Mouse (Mus musculus) MN1 (cell line): ENCODE measurements around the gene Itga9.

Experiments used
- DNase-seq: peaks from one replicate; pipeline ENCODE4 v3.0.0-alpha.2; 2016; ENCODE audit warnings: low spot score

The Itga9 gene

DNA sequence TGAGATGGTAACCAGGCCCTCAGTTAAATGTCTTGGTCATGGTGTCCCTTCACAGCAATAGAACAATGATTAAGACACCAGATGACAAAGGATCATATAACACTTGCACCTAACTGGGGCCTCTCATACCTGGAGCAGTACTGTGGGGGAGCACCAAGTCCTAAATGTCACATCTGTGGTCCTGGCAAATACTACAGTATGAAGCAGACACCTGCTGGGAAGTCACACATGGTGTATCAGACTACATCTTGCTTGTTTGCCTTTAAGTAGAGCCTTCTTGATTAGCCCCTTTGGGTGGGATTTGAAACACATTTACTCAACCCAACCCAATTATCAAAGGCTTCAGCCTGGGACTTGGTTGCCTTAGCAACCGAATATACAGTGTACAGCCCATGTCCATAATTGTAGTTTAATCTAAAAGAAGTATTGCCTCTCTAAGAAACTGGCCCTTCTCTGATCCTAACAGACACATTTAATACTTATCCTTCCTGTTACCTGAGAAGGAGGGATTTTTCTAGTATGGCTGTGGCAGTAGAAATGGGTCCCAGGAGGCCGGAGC lies 170.5 kb downstream of the Itga9 start:
- no peak for DNase-seq

DNA sequence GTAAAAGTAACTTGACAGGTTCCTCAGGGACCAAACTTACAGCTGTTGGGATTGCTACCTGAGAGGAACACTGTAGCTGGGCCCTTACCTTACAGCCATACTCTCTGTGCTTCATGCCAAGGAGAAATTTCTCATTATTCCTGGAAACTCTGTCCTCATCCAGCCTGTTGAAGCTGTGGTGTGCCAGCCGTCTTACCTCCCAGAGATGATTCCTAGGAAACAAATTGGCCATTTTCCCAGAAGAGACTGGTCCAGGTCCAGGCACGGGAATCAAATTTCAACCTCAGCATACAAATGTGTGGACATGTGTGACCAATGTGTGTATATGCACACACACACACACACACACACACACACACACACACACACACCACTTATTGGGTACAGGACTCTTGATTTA lies 172.1 kb downstream of the Itga9 start:
- no peak for DNase-seq

DNA sequence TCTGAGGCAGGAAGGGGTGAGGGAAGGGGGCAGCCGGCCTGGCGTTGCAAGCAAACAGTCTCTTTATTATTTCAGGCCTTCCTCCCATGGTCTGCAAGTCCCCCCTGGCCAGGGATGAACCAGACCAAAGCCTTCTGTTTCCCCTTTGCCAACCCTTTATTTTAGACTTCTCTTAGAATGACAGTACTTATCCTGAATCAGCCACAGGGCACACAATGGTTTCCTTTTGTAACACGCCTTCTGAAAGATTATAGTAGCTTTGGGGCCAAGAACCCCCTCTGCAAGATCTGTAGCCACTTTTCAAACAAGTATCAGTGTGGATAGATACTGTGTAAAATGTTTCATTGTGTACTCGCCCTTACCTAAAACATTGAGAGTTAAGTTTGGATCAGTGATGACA lies 178.1 kb downstream of the Itga9 start:
- DNase-seq, result no peak

DNA sequence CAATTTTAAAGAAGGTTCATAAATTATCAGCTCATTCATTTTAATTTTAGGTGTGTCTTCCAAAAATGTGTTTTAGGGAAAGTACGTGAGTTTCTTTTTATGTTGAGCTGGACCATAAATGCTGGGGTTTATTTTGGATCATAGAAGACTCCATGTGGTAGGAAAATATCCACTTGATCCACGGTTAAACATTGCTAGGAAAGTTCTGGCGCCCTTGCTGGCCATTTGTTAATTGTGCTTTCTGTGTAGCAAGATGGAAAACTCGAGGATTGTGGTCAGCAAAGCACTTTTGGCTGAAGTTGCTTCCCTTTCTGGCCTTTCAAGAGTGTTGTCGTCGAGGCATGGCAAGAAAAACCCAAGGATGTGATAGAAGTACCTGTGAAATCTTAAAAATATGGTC lies 179.3 kb downstream of the Itga9 start:
- no peak for DNase-seq

DNA sequence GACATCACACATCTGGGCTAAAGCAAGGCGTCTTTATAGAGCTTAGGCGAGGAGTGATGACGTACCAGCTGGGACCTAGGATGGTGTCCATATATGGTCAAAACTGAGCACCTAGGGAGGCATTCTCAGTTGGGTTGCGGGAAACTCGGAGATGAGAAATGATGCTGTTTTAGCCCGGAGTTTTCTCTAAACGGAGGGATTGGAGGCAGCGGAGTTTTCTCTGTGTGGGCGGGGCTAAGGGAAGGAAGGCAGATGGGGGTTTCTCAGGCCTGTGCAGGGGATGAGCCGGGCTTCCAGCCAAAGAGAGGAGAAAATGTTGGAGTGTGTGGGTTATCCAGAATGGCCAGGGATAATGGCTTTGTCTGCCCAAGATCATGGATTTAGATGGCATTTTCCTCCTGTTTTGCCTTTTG lies 182.4 kb downstream of the Itga9 start:
- DNase-seq, result no peak

DNA sequence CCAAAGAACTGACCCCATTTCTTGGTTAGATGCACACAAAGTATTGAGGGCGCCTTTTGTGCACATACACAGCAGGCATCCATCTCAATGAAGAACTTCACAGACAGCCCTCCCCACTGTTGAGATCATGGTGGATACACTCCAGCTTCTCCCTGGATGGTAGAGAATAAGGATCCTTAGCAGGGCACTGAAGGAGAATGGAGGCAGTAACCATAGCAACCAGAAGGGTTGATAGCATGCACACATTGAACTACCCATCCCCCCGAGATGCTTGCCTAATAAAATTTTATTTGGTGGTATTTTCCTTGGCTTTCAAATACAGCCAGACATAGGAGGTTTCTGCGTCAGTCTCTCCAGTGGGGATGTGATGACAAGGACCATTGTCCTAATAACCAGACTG lies 184.7 kb downstream of the Itga9 start:
- DNase-seq, result no peak

DNA sequence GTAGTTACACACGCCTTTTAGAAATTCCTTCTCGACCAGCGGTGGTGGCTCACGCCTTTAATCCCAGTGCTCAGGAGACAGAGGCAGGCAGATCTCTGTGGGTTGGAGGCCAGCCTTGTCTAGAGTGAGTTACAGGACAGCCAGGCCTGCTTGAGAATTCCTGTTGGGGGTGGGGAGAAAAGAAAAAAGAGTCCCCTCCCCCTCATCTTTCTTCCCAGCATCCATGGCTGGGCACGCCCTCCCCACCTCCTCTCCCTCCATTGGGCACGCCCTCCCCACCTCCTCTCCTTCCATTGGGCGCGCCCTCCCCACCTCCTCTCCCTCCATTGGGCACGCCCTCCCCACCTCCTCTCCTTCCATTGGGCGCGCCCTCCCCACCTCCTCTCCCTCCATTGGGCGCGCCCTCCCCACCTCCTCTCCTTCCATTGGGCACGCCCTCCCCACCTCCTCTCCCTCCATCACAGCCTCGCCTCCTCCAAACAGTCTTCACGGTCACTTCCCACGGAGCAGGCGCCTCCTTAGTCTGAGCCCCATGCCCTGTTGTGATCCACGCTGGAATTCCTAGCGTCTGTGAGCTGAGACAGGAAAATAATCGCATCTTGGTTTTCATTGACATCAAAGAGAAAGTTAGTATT lies 186.8 kb downstream of the Itga9 start:
- DNase-seq, result no peak

DNA sequence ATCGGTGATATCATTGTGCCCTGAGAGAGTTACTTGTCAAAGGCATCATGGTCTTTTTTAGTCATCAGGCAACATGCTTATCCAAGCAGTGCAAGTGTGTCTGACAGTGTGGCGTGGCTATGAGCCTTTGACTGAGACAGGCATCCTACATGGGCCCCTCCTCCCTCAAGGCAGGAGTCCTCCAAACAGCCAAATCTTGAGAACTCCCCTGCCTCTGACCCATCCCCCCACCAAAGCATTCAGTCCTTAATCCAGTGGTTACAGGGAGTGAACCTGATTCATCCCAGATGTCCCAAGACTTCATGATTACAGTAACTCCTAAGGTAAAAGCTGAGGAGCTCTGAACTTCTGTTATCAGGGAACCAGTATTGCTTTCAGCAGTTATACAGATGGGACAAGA lies 188.2 kb downstream of the Itga9 start:
- no peak for DNase-seq

DNA sequence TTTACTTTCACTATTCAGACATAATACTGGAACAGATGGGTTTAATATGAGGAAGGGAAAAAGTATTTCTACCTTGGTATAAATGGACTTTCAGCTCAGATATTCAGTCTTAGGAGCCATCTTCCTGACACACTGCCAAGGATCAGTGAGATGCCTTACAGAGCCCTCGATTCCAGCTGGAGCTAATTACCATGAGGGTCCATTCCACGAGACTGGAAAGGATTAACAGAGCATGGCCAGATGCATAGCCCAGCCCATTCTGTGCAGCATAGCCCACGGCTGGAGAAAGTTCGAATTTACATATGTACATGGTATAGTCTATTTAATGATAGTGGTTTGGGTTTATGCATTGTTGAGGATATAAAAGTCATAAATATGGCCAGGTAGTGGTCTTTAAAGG lies 188.8 kb downstream of the Itga9 start:
- DNase-seq, result no peak

DNA sequence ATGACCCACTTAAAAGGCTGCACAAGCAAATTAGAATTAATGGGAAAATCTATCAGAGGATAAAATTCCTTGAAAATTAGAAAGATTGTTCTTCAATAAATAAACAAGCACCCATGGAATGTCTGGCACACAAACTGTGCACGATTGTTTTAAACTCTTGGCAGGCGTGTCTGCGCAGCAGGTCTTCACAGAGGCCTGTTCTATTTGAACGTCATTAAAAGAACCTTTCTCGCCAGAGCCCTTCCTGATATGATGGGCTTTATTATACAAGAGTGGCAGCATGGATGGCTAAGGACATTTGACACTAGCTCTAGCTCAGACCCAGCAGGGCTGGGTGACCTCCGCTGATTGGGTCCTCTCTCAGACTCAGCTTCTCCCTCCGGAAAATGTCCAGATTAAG lies 192.6 kb downstream of the Itga9 start:
- DNase-seq, result no peak

DNA sequence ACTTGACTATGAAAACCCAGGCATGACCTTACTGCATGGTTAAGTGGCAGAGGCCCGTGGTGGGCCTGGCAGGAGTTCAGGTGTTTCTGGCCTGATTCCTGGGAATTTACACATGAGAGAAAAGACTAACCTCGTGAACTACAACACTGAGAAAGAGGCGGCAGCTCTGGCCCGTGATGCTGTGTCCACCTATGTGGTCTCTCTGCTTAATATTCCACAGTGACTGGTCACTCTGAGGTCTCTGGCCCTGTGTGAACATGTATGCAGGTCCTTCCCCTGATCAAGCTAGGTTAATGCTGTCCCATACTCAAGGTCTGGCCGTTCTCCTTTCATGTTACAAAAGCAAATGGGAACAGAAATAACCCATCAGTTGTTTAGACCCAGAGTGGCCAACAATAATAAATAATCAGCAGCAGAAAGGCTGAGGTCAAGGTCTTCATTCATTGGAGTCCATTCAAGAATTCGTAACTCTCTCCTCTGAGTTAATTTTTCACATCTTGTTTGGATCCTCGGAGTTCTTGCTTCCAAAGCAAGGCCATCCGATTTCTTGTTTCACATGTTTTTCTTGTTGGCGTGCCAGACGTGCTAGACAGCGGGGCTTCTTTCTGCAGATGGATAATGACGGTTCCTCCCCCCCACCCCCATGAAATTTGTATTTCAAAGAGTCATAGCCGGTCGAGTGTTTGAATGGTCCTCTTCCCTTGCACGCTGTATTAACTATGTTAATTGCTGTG lies 194.9 kb downstream of the Itga9 start:
- DNase-seq, result no peak

DNA sequence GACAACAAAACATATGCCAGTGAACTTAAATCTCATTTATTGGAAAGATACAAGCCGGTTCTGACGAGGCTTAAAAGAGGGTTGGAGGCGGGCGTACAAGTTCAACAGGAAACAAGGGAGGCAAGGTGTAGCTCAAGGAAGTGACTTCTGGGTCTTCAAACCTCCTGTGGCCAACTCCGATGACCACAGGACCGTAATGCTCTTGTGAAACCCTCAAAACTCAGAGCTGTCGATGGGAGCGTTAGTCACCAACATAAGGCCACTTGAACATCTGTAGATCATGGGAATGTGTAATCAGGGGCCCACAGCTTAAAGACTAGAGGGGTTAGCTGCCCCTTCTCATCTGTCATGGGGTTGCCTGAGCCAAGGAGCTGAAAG lies 195.4 kb downstream of the Itga9 start:
- no peak for DNase-seq

DNA sequence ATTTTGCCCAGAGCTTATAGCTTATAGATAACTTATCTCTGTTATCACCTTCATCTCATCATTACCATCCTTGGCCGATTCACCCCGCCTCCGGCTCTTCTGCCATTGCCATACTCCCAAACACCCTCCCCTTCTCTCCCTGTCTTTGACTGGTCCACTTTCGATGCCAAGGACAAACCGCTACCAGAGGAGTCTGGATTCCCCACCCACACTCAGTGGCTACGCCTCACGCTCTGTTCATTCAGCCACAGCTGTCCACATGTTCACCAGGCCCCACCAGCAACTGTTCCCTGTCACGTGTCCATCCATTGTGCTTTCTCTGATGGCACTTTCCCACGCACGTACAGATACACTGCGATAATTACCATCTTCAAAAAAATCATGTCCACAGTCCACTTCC lies 195.9 kb downstream of the Itga9 start:
- DNase-seq, result no peak

DNA sequence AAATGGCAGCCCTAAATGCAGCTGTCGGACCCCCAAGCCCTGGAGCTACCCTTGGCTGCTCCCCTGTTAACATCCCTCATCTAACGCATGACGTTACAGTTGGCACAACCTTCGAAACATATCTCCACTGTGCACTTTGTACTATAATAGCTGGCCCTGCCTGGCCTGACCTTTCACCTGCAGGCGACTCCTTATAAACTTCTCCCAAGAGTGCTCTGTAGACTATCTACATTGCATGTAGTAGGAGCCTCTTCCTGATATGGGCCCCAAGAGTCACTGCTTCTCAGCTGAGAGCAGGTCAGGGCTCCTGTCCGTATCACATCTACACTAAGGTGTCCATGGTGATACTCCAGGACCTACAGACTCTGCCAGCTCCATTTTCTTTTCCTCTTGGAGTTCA lies 199.2 kb downstream of the Itga9 start:
- DNase-seq, result no peak

DNA sequence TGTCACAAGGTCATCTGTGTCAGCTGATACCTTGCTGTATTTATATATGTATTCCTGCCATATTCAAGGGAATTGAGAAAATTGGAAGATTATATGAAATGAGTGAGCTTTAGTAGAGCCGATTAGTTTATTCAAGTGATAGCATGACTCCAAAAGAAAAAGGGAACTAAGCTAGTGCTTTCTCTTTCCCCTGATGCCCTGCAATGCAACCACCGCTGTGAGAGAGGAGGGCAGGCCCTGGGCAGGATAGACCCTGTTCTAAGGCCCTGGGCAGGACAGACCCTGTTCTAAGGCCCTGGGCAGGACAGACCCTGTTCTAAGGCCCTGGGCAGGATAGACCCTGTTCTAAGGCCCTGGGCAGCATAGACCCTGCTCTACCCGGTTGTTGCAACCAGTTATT lies 201.2 kb downstream of the Itga9 start:
- no peak for DNase-seq

DNA sequence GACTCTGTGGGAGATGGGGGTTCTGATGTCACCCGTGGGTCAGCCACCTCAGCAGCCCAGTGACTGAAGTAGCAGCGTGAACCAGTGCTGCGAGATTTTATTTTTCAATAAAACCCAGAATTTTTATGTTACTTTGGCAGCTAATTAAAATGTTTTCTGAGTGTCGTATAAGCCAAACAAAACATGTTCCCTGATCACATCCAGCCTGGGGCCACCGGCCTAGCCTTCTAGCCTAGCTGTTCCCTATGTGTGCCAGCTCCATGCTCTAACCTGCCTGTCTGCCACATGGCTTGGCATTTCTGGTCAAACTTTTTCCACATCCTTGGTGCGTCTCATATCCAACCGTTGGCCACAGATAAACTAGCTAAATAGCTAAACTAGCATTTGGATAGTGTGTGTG lies 205.7 kb downstream of the Itga9 start:
- no peak for DNase-seq

DNA sequence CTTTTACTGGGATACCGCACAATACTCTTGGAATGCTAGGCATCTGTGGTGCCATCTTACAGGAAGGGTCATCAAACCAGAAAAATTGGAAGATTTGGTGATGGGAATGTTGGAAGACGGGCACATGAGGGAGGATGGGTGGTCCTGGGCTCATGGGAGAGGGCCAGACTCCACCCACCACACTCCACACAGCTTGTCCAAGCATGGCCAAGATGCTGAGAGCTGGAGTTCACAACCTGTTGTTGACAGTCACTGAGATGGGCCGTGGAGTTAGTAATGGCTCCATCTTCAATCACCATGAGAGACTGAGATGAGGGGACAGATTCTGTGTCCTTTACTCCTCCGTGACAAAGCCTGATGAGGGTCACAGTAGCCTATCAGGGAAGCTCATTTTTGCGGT lies 207.0 kb downstream of the Itga9 start:
- no peak for DNase-seq

DNA sequence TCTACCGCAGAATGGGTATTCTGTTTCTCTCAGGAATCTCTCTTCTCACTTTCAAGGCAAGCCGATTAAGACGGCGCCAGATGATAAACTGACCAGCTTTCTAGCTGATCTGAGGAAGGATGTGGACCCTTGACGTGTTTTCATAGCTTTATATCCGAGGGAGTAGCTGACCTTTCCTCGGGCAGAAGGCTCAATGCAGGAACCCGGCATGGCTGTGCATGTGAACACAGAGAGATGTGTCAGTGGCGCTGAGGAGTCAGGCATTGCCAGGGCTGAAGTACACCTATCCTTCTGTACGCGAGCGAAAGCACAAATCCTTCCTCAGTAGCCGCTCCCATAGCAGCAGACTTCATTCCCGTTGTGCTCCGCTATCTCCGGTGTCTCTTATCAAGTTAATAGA lies 207.6 kb downstream of the Itga9 start:
- no peak for DNase-seq

DNA sequence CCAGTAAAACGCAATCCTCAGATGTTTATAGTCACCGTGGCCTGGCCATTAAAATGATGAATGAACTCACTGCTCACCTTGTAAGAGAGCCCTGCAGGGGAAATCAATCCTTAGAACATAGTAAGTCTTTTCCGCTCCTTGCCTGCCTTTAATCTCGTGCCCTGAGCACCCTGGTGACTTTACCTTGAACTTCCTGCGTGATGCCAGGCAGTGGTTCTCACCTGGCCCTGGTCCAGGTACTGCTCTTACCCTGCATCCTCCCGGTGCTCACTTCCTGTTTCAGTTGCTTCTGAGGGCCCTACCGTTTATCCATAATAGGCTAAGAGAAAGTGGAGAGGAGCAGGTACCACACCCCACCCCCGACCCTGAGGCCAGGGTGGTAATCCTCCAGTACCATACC lies 208.0 kb downstream of the Itga9 start:
- DNase-seq, result no peak

DNA sequence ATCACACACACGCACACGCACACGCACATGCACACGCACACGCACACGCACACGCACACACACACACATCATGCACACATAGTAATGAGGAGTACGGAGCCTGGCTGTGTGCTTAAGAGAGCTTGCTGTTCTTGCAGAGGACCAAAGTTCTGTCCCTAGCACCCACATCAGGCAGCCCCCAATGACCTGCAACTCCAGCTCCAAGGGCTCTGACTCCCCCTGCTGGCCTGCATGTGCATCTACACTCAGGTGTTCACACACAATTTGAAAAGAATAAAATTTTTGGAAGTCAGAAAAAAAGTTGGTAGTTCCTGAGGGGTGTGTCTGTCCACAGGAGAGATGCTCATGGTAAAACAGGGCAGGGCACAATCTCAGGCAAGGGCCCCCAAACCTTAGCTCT lies 209.1 kb downstream of the Itga9 start:
- DNase-seq, result no peak

DNA sequence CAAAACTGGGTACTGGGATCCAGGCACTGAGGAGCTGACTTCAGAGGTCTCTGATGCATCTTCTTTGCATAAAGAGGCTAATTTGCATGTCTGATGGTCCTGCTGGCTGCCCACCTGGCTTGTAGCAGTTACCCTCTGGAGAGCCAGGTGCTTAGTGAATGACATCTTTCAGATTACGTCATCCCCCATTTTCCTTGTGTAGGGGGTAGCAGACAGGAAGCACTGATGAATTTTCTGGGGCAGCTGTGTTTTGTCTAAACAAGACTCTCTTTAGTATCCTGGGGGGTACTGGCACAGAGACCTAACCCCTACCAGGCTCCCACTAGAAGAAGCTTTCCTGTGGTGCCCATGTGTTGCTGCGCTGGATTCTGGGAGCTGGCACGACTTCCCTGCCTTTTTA lies 212.0 kb downstream of the Itga9 start:
- DNase-seq, result no peak

DNA sequence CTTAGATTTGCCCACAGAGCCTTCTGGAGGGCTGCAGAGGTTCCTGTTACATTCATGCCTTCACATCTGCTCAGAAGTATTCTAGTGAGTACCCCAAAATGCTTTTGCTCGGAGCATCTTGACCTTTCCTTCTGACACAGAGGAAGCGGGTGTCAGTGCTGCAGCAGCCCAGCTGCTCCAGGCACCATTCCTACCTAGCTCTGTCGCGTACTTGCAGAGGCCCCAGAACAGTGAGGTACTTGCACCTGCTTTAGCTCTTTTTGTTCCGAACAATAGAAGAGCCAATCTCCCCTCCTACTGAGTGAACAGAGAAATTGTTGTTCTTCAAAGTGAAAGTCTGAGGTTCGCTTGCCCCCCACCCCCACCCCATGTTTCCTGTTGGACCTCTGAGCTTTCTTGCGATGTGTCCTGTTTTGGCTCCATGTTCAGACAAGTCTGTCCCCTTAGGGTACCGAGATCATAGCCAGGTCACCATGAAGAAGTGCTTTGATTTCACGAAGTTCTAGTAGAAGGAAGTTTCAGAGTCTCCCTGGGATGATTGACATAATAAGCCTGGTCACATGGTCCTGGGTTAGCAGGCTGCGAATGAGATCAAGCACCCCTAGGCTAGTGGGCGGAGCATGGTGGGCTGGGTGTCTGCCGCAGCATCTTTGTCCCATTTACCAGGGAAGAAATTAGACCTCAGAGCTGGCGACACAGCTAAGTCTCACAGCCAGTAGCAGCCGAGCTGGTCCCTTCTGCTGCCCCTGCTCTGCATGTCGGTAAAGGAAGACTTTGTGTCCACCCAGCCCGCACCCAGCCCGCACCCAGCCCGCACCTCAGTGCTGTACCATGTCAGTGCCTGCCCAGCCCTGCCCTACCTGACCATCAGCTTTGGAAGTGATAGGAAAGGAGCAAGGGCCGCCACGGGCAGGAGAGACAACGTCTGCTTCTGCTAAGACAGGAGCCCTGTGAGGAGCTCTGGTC lies 215.0 kb downstream of the Itga9 start:
- no peak for DNase-seq

DNA sequence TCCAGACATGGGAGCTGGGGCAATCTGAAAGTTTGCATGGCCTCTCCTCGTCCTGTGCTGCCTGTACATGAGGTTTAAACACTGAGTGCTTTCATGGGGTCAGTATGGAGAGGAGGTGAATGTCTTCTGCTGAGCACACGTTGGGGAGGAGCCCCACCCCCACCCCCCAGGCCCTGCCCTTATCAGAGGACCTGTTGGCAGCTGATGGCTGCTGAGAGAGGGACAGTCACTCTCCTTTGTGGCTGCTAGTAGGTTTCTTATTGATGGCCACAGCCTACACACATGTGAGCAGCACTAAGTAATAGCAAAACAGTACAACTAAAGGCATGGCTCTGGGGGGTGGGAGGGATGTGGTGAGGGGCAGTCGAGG lies 215.7 kb downstream of the Itga9 start:
- DNase-seq, result no peak
